Mouse (Mus musculus): ENCODE measurements around the gene Ppm1l. TPM values are rescaled to one million over a fixed set of nuclear protein-coding genes. Genes with fewer than 3 reads are reported as not detected.

The Ppm1l gene
- polyA plus RNA-seq, 1 experiment from 2014 or later: 10.9 TPM

DNA sequence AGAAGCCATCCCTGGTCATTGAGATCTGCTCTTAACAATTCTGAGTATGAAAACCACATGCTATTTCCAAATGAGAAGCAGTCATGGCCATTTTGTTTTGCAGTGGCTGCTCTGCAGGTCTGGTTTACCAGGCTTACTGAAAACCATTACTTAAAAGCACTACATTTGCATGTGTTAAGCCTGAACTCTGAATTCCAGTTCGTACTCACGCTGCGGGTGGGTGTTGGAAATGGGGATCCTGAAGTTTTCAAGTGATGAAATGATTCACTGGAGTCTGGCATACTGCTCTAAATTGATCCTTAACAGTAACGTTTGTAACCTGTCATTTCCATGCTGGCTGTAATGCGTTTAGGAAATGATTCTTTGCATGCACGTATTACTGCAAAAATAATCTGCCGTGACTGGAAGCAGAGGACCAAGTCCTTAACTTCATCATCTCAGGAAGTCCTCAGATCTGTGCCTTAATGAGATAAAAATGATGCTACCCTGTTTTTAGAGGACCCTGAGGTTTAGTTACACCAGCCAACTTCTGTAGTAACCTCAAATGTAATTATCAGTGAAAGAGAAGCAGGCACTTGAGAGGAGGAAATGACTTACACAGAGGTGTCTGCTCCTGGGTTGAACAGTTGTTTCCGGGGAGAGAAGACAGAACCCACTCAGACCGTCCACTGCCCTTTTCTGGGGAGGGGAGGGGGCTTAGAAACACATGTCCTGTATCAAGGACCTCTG is 151.8 kb downstream of the Ppm1l start:
- Histone ChIP-seq H3K4me1 (ENCODE audit: control insufficient read depth in 2 of 2, insufficient read depth in 2 of 2, low read length in 2 of 2) (peaks cover 8 to 34% of the 10 kb centered on the region in 2 experiments), H3K36me3 (ENCODE audit: control insufficient read depth, insufficient read depth, low read length) (no peaks in the 10 kb centered on the region), H3K27ac (replicated peaks in 1 of 2; ENCODE audit: control insufficient read depth in 1 of 2, insufficient read depth in 1 of 2, low read depth in 2 of 2, low read length in 2 of 2) (no peak overlapping the region), H3K4me2 (ENCODE audit: low read length) (no peak overlapping the region), H3K4me3 (ENCODE audit: control insufficient read depth in 1 of 2, insufficient read depth in 1 of 2, low read depth in 1 of 2, low read length in 2 of 2) (no peak overlapping the region), H3K9ac (ENCODE audit: low read length) (no peak overlapping the region), H3K27me3 (ENCODE audit: control insufficient read depth, insufficient read depth, low read length) (no peaks in the 10 kb centered on the region), H3K9me3 (ENCODE audit: control insufficient read depth, low read length) (no peaks in the 10 kb centered on the region)
- no peak for ATAC-seq (ENCODE audit: insufficient number of reproducible peaks, insufficient read depth, low FRiP score, low read depth)
- WGBS: 40% methylated on average over 9 of the region's 9 CpGs

DNA sequence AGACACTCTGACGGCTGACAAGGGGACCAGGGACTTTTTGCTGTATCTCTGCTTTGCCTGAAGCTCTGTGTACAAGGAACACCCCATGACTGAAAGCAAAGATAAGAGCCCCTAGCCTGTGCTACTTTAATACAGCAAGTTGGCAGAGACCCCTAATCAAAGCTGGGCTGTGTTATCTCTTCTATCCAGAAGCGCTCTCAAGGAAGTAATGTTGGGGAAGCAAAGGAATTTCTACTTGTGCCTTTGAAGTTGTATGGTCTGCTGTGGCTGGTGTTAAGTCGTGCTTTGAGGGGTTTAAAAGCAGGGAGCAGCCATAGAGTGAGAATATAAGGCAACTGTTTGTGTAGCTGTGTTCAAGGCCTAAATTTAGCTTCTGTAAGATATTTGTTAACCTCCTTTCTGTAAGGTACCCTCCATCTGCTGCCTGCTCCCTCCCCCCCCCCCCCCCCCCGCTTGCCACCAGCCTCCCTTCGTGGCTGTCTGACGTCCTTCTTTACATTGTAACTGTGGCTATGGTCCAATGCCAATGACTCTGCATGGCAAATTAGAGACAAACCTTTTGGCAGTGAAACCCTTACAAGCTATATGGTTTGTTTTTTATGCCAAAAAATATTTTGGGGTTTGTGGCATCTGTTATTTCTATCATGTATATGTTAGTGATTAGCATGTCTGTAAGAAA is 152.9 kb downstream of the Ppm1l start:
- H3K4me3 ChIP-seq (ENCODE audit: control insufficient read depth in 1 of 2, insufficient read depth in 1 of 2, low read depth in 1 of 2, low read length in 2 of 2): no peak overlapping the region
- no peaks in the 10 kb centered on the region for H3K9me3 ChIP-seq (ENCODE audit: control insufficient read depth, low read length)
- peak overlapping the region in 1 of 2 experiments; percentile 11; a peak in 1 of 4 replicates for H3K27ac ChIP-seq (replicated peaks in 1 of 2; ENCODE audit: control insufficient read depth in 1 of 2, insufficient read depth in 1 of 2, low read depth in 2 of 2, low read length in 2 of 2)
- H3K4me1 ChIP-seq (ENCODE audit: control insufficient read depth in 2 of 2, insufficient read depth in 2 of 2, low read length in 2 of 2): peaks cover 8 to 34% of the 10 kb centered on the region in 2 experiments
- no peak overlapping the region for H3K9ac ChIP-seq (ENCODE audit: low read length)
- H3K4me2 ChIP-seq (ENCODE audit: low read length): peak overlapping the region; percentile 3; the same call in 1 of the 2 replicates
- no peaks in the 10 kb centered on the region for H3K27me3 ChIP-seq (ENCODE audit: control insufficient read depth, insufficient read depth, low read length)
- ATAC-seq (ENCODE audit: insufficient number of reproducible peaks, insufficient read depth, low FRiP score, low read depth): peak; percentile 54; the same call in 1 of the 2 replicates
- H3K36me3 ChIP-seq (ENCODE audit: control insufficient read depth, insufficient read depth, low read length): no peaks in the 10 kb centered on the region
- 8% methylated on average over 5 of the region's 6 CpGs for WGBS

DNA sequence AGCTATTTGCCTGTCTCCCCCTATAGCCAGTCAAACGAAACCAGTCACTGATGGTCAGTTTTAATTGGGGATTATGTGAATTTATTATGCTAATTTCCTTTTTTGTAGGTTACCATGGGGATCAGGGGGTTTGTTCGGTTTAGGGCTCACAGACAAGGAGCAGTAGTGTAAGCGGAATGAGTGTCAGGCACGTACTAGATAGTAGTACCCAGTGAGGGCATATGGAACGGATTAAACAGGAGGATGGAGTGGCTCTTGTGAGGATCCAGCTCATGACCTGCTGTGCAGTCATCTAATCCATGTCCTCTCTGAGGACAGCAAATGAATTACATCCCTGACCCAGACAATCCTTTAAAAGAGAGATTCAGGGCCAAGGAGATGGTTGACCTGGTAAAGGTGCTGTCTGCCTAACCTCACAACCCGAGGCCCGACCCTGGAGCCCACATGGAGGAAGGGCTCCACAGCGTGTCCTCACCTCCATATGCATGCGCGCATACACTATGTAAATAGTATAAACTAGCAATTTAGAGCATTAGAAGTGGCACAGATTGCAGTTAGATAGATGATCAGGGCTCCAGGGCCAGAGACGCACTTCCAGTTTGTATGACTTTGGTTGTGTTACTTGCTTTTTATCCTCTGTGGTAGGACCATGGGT is 153.6 kb downstream of the Ppm1l start:
- ATAC-seq (ENCODE audit: insufficient number of reproducible peaks, insufficient read depth, low FRiP score, low read depth): no peak
- Histone ChIP-seq H3K9ac (ENCODE audit: low read length) (no peak overlapping the region), H3K9me3 (ENCODE audit: control insufficient read depth, low read length) (no peaks in the 10 kb centered on the region), H3K27me3 (ENCODE audit: control insufficient read depth, insufficient read depth, low read length) (no peaks in the 10 kb centered on the region), H3K4me3 (ENCODE audit: control insufficient read depth in 1 of 2, insufficient read depth in 1 of 2, low read depth in 1 of 2, low read length in 2 of 2) (no peak overlapping the region), H3K4me2 (ENCODE audit: low read length) (no peak overlapping the region), H3K4me1 (ENCODE audit: control insufficient read depth in 2 of 2, insufficient read depth in 2 of 2, low read length in 2 of 2) (peaks cover 8 to 34% of the 10 kb centered on the region in 2 experiments), H3K36me3 (ENCODE audit: control insufficient read depth, insufficient read depth, low read length) (no peaks in the 10 kb centered on the region), H3K27ac (replicated peaks in 1 of 2; ENCODE audit: control insufficient read depth in 1 of 2, insufficient read depth in 1 of 2, low read depth in 2 of 2, low read length in 2 of 2) (no peak overlapping the region)
- WGBS: 80% methylated on average over 11 of the region's 11 CpGs

DNA sequence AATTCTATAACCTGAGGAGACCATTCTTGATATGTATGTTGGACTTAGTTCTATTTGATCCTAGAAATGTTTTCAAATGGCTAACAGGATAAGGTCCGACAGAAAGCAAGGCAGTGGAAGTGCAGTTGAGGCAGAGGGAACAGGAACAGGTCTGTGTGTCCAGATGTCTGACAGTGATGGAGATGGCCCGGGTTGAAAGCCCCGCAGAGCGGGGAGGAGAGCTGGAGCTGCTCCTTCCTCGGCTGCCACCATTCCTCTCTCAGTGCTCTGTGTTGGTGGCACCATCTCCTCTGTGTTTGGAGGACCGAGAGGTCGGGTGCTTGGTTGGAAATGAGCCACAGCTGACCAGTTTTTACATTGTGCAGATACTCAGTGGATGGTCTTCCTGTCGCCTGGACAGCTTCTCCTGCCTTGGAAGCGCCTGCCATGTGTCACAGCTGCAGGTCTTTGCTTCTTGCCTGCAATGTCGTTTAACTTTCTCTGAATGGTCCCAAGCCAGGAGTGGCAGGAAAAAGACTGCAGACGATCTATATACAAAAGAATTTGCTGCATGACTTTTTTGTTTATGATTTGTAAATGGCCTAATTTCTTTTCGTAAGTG is 159.3 kb downstream of the Ppm1l start:
- Histone ChIP-seq H3K4me2 (ENCODE audit: low read length) (peak overlapping the region; percentile 36), H3K27me3 (ENCODE audit: control insufficient read depth, insufficient read depth, low read length) (no peaks in the 10 kb centered on the region), H3K9ac (ENCODE audit: low read length) (no peak overlapping the region), H3K36me3 (ENCODE audit: control insufficient read depth, insufficient read depth, low read length) (no peaks in the 10 kb centered on the region), H3K9me3 (ENCODE audit: control insufficient read depth, low read length) (no peaks in the 10 kb centered on the region), H3K27ac (replicated peaks in 1 of 2; ENCODE audit: control insufficient read depth in 1 of 2, insufficient read depth in 1 of 2, low read depth in 2 of 2, low read length in 2 of 2) (no peak overlapping the region), H3K4me3 (ENCODE audit: control insufficient read depth in 1 of 2, insufficient read depth in 1 of 2, low read depth in 1 of 2, low read length in 2 of 2) (no peak overlapping the region), H3K4me1 (ENCODE audit: control insufficient read depth in 2 of 2, insufficient read depth in 2 of 2, low read length in 2 of 2) (peaks cover 8 to 22% of the 10 kb centered on the region in 2 experiments)
- peak; percentile 43; the same call in 1 of the 2 replicates for ATAC-seq (ENCODE audit: insufficient number of reproducible peaks, insufficient read depth, low FRiP score, low read depth)
- 29% methylated on average over 12 of the region's 12 CpGs for WGBS

DNA sequence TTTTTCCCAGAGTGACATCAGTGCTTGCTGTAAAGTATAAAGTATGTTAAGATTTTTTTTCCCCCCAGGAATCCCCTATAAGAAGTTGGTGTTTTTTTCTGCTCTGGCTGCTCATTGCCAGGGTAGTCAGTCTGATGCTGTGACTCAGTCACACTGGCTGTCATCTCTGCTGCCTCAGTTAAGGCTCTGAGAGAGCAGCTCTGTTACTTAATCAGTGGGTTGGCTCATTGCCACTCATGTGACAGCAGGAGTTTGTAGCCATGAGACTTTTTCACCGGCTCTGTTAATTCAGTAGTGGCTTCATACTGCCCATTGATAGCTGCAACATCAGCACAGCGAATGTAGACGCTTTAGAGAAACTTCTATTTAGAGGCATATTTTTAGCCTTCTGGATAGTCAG is 163.3 kb downstream of the Ppm1l start:
- Histone ChIP-seq H3K27ac (replicated peaks in 1 of 2; ENCODE audit: control insufficient read depth in 1 of 2, insufficient read depth in 1 of 2, low read depth in 2 of 2, low read length in 2 of 2) (0 out of 4 replicates have a peak overlapping the region, but pooled peaks of 1 of the 2 experiments have one; percentile 30), H3K9me3 (ENCODE audit: control insufficient read depth, low read length) (no peaks in the 10 kb centered on the region), H3K4me3 (ENCODE audit: control insufficient read depth in 1 of 2, insufficient read depth in 1 of 2, low read depth in 1 of 2, low read length in 2 of 2) (no peak overlapping the region), H3K27me3 (ENCODE audit: control insufficient read depth, insufficient read depth, low read length) (no peaks in the 10 kb centered on the region), H3K4me2 (ENCODE audit: low read length) (no peak overlapping the region), H3K36me3 (ENCODE audit: control insufficient read depth, insufficient read depth, low read length) (no peaks in the 10 kb centered on the region), H3K4me1 (ENCODE audit: control insufficient read depth in 2 of 2, insufficient read depth in 2 of 2, low read length in 2 of 2) (peaks cover 4 to 18% of the 10 kb centered on the region in 2 experiments), H3K9ac (ENCODE audit: low read length) (no peak overlapping the region)
- ATAC-seq (ENCODE audit: insufficient number of reproducible peaks, insufficient read depth, low FRiP score, low read depth): 0 out of 2 replicates have a peak, but pooled peaks have one; percentile 42
- WGBS: 26% methylated on average over 3 of the region's 3 CpGs

DNA sequence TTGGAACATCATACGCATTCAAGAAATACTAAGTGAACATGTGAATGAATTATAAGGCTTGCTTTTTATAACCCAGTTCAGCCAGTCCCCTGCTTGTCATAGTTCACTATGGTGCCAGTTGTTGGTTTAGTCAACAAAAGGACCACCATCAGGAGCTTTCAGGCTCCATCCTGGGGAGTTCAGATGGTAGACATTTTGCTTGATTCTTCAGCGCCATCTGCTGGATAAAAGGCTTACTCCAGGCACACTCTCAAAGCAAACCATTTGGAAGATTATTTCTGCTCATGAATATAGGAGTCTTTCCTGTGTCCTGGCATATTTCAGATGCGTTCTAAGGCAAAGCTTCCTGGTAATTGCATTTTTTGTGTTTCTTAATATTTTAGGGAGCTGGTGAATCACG is 165.2 kb downstream of the Ppm1l start:
- Histone ChIP-seq H3K4me1 (ENCODE audit: control insufficient read depth in 2 of 2, insufficient read depth in 2 of 2, low read length in 2 of 2) (peaks cover 6 to 15% of the 10 kb centered on the region in 2 experiments), H3K9ac (ENCODE audit: low read length) (no peak overlapping the region), H3K27me3 (ENCODE audit: control insufficient read depth, insufficient read depth, low read length) (no peaks in the 10 kb centered on the region), H3K36me3 (ENCODE audit: control insufficient read depth, insufficient read depth, low read length) (no peaks in the 10 kb centered on the region), H3K27ac (replicated peaks in 1 of 2; ENCODE audit: control insufficient read depth in 1 of 2, insufficient read depth in 1 of 2, low read depth in 2 of 2, low read length in 2 of 2) (no peak overlapping the region), H3K4me2 (ENCODE audit: low read length) (no peak overlapping the region), H3K9me3 (ENCODE audit: control insufficient read depth, low read length) (no peaks in the 10 kb centered on the region), H3K4me3 (ENCODE audit: control insufficient read depth in 1 of 2, insufficient read depth in 1 of 2, low read depth in 1 of 2, low read length in 2 of 2) (no peak overlapping the region)
- ATAC-seq (ENCODE audit: insufficient number of reproducible peaks, insufficient read depth, low FRiP score, low read depth): no peak
- WGBS: 31% methylated on average over 4 of the region's 4 CpGs

DNA sequence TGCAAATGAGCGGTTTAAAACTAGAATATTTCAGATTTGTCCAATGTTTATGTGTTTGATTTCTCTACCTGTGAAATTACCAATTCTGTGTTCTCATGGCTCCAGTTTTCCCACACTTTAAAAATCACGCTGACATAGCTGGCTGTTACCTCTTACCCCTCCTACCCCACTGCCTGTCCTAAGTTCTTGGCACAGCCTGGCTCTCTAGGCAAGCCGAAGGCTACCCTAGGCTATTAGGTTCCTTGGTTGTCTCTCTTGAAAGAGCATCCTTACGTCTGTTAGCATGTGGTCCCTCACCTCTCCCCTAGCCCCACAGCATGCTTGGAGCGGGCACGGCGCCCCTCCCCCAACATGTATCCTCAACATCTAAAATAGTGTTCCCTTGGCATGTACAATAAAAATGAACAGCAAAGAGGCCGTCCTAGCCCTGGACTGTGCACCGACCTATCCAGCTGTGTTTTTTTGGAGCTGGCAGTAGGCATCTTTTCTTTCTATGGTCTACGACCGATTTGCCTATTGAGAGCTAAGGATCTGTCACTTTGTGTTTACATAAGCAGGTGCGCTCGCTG is 167.4 kb downstream of the Ppm1l start:
- Histone ChIP-seq H3K27ac (replicated peaks in 1 of 2; ENCODE audit: control insufficient read depth in 1 of 2, insufficient read depth in 1 of 2, low read depth in 2 of 2, low read length in 2 of 2) (no peak overlapping the region), H3K9me3 (ENCODE audit: control insufficient read depth, low read length) (no peaks in the 10 kb centered on the region), H3K4me3 (ENCODE audit: control insufficient read depth in 1 of 2, insufficient read depth in 1 of 2, low read depth in 1 of 2, low read length in 2 of 2) (no peak overlapping the region), H3K36me3 (ENCODE audit: control insufficient read depth, insufficient read depth, low read length) (no peaks in the 10 kb centered on the region), H3K9ac (ENCODE audit: low read length) (no peak overlapping the region), H3K27me3 (ENCODE audit: control insufficient read depth, insufficient read depth, low read length) (no peaks in the 10 kb centered on the region), H3K4me1 (ENCODE audit: control insufficient read depth in 2 of 2, insufficient read depth in 2 of 2, low read length in 2 of 2) (peaks cover 13 to 27% of the 10 kb centered on the region in 2 experiments), H3K4me2 (ENCODE audit: low read length) (no peak overlapping the region)
- WGBS: 89% methylated on average over 13 of the region's 13 CpGs
- ATAC-seq (ENCODE audit: insufficient number of reproducible peaks, insufficient read depth, low FRiP score, low read depth): no peak

All from heart, embryonic 14.5 days (tissue).